Mouse (Mus musculus) forebrain, embryonic 16.5 days (tissue): Measurements from ENCODE around the gene Olfr1205. TPM values are rescaled to one million over a fixed set of nuclear protein-coding genes. Genes with fewer than 3 reads are reported as not detected.

Experiments used
- ATAC-seq: fragments of 200-750 bp; cut with Nextera tagmentation; 2 replicates; pipeline ENCODE4 v1.8.0; 2017; ENCODE audit warnings: mild to moderate bottlenecking, moderate library complexity
- H3K27ac ChIP-seq: fragments of 300-500 bp; sonication (generic); 2 replicates; pipeline ENCODE4 v1.5.1; 2014; ENCODE audit warnings: low read length, control low read depth
- H3K27me3 ChIP-seq: fragments of 300-500 bp; sonication (generic); replicated peaks from 2 replicates; pipeline ENCODE4 v1.6.1; 2014; ENCODE audit warnings: low read length; ENCODE audit not compliant: control insufficient read depth, insufficient read depth
- H3K36me3 ChIP-seq: fragments of 300-500 bp; sonication (generic); 2 replicates; pipeline ENCODE4 v1.6.1; 2014; ENCODE audit not compliant: control insufficient read depth, insufficient read depth
- H3K4me1 ChIP-seq: fragments of 300-500 bp; sonication (generic); replicated peaks from 2 replicates; pipeline ENCODE4 v1.6.1; 2014; ENCODE audit warnings: low read length; ENCODE audit not compliant: control insufficient read depth, insufficient read depth
- H3K4me2 ChIP-seq: fragments of 300-500 bp; sonication (generic); 2 replicates; pipeline ENCODE4 v1.6.1; 2014; ENCODE audit warnings: mild to moderate bottlenecking, low read length, control low read depth
- H3K4me3 ChIP-seq: fragments of 300-500 bp; sonication (generic); replicated peaks from 2 replicates; pipeline ENCODE4 v1.5.1; 2014; ENCODE audit warnings: mild to moderate bottlenecking, low read length, control low read depth
- H3K9ac ChIP-seq: fragments of 300-500 bp; sonication (generic); replicated peaks from 2 replicates; pipeline ENCODE4 v1.6.1; 2014; ENCODE audit warnings: low read depth, low read length, control low read depth
- H3K9me3 ChIP-seq: fragments of 300-500 bp; sonication (generic); 2 replicates; pipeline ENCODE4 v1.6.1; 2016; ENCODE audit warnings: low read length; ENCODE audit not compliant: control insufficient read depth
- WGBS: fragments of 180-500 bp; shearing (Covaris S2); extraction: QIAGEN DNeasy Blood & Tissue Kit; methylation state at CpG from one replicate; pipeline ENCODE4 v1.1.7; 2014; 5-methylcytosine and 5-hydroxymethylcytosine counted together
- polyA plus RNA-seq: library from polyadenylated mRNA; unstranded; fragments of >200 nt; fragmentation: Nextera tagmentation; extraction: Ambion mirVana; gene quantifications from 2 replicates; pipeline ENCODE4 v1.2.1, GENCODE M21; 2015

Gene Olfr1205
- polyA plus RNA-seq: not detected in 2 replicates

DNA sequence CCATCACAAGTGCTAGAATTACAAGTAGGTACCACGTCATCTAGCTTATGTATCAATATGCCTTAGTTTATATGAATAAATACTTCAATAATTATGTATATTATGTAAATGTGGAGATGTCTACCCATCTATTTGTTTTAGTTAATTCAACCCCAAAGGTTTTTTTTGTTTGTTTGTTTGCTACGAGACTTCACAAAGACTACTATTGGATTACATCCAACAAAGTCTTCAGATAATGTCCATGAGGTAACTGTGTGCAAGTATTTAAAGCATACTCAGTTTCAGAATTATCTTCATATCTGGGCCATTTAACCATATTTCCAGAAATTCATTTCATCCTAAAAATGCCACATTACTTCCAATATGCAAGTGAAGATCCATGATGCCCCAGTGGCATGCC, at the start of gene Olfr1205:
TSS of gene Olfr1205 (plus strand) at position 301 of the 400 bp plus-strand sequence.
- no peak within 1 kb of the TSS for H3K9ac ChIP-seq
- H3K36me3 ChIP-seq: no peaks in the 10 kb centered on the region
- H3K27me3 ChIP-seq: no peaks in the 10 kb centered on the region
- no peaks in the 10 kb centered on the region for H3K9me3 ChIP-seq
- WGBS: 94% methylated on average over 2 of the region's 2 CpGs
- no peak for ATAC-seq
- H3K4me2 ChIP-seq: no peak within 1 kb of the TSS
- H3K4me3 ChIP-seq: no peak within 1 kb of the TSS
- H3K27ac ChIP-seq: no peak within 1 kb of the TSS
- no peaks in the 10 kb centered on the region for H3K4me1 ChIP-seq

DNA sequence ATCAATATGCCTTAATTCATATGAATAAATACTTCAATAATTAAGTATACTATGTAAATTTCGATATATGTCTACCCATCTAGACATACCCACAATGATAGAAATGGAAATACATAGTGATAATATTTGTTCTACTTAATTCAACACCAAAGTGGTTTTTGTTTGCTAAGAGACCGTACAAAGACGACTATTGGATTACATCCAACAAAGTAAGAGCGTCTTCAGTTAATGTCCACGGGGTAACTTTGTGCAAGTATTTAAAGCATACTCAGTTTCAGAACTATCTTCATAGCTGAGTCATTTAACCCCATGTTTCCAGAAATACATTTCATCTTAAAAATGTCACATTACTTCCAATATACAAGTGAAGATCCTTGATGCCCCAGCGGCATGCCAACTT, 36.8 kb upstream of the Olfr1205 start, which contains the start of gene Olfr1201:
TSS of gene Olfr1201 (plus strand) at position 301 of the 400 bp plus-strand sequence.
- no peaks in the 10 kb centered on the region for H3K9me3 ChIP-seq
- no peak within 1 kb of the TSS for H3K4me3 ChIP-seq
- H3K27ac ChIP-seq: no peak within 1 kb of the TSS
- 90% methylated on average over 6 of the region's 6 CpGs for WGBS
- H3K27me3 ChIP-seq: no peaks in the 10 kb centered on the region
- no peaks in the 10 kb centered on the region for H3K36me3 ChIP-seq
- no peaks in the 10 kb centered on the region for H3K4me1 ChIP-seq
- no peak within 1 kb of the TSS for H3K9ac ChIP-seq
- ATAC-seq: no peak
- H3K4me2 ChIP-seq: no peak within 1 kb of the TSS

DNA sequence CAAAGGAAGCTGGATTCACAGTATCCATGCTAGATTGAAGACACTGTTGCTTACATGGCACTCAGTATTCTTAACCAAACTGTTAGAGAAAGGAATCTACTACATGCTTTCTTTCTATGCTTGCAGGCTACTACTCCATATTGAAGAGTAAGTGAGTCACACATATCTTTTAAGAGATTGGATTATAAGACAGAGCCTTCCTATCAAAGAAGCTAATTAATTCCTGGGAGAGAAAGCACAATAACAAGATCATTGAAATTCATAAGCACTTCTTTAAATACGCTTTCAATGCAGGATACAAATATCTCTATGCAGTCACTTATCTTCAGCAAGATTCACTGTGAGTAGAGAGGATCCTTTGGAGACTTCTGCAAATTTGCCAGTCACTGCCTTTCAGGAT, 15.3 kb upstream of the Olfr1205 start, which contains the start of gene Olfr1202:
TSS of gene Olfr1202 (plus strand) at position 301 of the 400 bp plus-strand sequence.
- no peaks in the 10 kb centered on the region for H3K9me3 ChIP-seq
- H3K4me1 ChIP-seq: no peaks in the 10 kb centered on the region
- no peaks in the 10 kb centered on the region for H3K36me3 ChIP-seq
- no peaks in the 10 kb centered on the region for H3K27me3 ChIP-seq
- no peak for ATAC-seq
- H3K27ac ChIP-seq: no peak within 1 kb of the TSS
- H3K9ac ChIP-seq: no peak within 1 kb of the TSS
- H3K4me2 ChIP-seq: no peak within 1 kb of the TSS
- no peak within 1 kb of the TSS for H3K4me3 ChIP-seq
- 84% methylated on average over 1 of the region's 1 CpGs for WGBS

DNA sequence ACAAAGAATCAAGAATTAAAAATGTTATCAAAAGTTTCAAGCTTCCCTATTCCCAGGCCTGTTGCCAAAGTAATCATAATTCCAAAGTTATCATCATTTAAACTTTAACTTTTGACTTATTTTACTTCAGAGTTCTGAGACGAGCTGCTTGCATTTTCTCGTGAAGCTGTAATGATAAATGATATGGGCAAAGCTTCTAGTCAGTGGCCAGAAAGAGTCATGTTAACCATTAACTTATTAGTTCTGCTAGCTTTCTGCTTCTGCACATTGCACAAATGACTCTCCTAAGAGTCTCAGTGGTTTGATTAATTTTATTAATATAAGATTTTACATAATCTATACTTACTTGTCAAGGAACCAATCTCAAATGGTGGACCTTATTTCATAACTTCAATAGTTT, 8.9 kb downstream of the Olfr1205 start:
- H3K36me3 ChIP-seq: no peaks in the 10 kb centered on the region
- no peaks in the 10 kb centered on the region for H3K27me3 ChIP-seq
- H3K4me2 ChIP-seq: no peak overlapping the region
- H3K27ac ChIP-seq: no peak overlapping the region
- H3K9ac ChIP-seq: no peak overlapping the region
- ATAC-seq: no peak
- H3K4me1 ChIP-seq: no peaks in the 10 kb centered on the region
- H3K9me3 ChIP-seq: no peaks in the 10 kb centered on the region
- WGBS: 90% methylated on average over 2 of the region's 2 CpGs
- H3K4me3 ChIP-seq: no peak overlapping the region

DNA sequence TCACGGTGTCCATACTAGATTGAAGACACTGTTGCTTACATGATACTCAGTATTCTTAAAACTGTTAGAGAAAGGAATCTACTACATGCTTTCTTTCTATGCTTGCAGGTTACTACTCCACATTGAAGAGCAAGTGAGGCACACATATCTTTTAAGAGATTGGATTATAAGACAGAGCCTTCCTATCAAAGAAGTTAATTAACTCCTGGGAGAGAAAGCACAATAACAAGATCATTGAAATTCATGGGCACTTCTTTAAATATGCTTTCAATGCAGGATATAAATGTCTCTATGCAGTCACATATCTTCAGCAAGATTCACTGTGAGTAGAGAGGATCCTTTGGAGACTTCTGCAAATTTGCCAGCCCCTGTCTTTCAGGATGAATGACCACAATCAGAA, 19.5 kb downstream of the Olfr1205 start, which contains the start of gene Olfr1204:
TSS of gene Olfr1204 (plus strand) at position 301 of the 400 bp plus-strand sequence.
- Histone ChIP-seq H3K9ac (no peak within 1 kb of the TSS), H3K27ac (no peak within 1 kb of the TSS), H3K36me3 (no peaks in the 10 kb centered on the region), H3K4me1 (no peaks in the 10 kb centered on the region), H3K9me3 (no peaks in the 10 kb centered on the region), H3K27me3 (no peaks in the 10 kb centered on the region), H3K4me3 (no peak within 1 kb of the TSS), H3K4me2 (no peak within 1 kb of the TSS)
- no peak for ATAC-seq
- 95% methylated on average over 1 of the region's 1 CpGs for WGBS

DNA sequence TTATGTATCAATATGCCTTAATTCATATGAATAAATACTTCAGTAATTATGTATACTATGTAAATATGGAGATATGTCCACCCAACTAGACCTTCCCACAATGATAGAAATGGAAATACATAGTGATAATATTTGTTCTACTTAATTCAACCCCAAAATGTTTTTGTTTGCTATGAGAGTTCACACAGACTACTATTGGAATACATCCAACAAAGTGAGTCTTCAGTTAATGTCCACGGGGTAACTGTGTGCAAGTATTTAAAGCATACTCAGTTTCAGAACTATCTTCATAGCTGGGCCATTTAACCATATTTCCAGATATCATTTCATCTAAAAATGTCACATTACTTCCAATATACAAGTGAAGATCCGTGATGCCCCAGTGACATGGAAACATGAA, 33.4 kb downstream of the Olfr1205 start, which contains the start of gene Olfr1206:
TSS of gene Olfr1206 (plus strand) at position 301 of the 400 bp plus-strand sequence.
- H3K9ac ChIP-seq: no peak within 1 kb of the TSS
- no peak for ATAC-seq
- H3K4me3 ChIP-seq: no peak within 1 kb of the TSS
- H3K27ac ChIP-seq: no peak within 1 kb of the TSS
- WGBS: 88% methylated on average over 2 of the region's 2 CpGs
- H3K9me3 ChIP-seq: no peaks in the 10 kb centered on the region
- H3K36me3 ChIP-seq: no peaks in the 10 kb centered on the region
- H3K4me1 ChIP-seq: no peaks in the 10 kb centered on the region
- no peaks in the 10 kb centered on the region for H3K27me3 ChIP-seq
- H3K4me2 ChIP-seq: no peak within 1 kb of the TSS

Other genes with a start within 250 kb of the Olfr1205 start
- gene Olfr1189, start 243.3 kb upstream of the Olfr1205 start, polyA plus RNA-seq: not detected in 2 replicates
- not detected in 2 replicates for gene Olfr1191-ps1, start 189.2 kb upstream of the Olfr1205 start, polyA plus RNA-seq
- not detected in 2 replicates for gene Olfr1192-ps1, start 181.2 kb upstream of the Olfr1205 start, polyA plus RNA-seq
- gene Olfr1193, start 154.1 kb upstream of the Olfr1205 start, polyA plus RNA-seq: not detected in 2 replicates
- not detected in 2 replicates for gene Olfr1195, start 140.6 kb upstream of the Olfr1205 start, polyA plus RNA-seq
- gene Olfr1196, start 125.1 kb upstream of the Olfr1205 start, polyA plus RNA-seq: not detected in 2 replicates
- gene Olfr1197, start 97.4 kb upstream of the Olfr1205 start, polyA plus RNA-seq: not detected in 2 replicates
- gene Olfr1198, start 78.4 kb upstream of the Olfr1205 start, polyA plus RNA-seq: not detected in 2 replicates
- not detected in 2 replicates for gene Olfr1199, start 69.3 kb upstream of the Olfr1205 start, polyA plus RNA-seq
- gene Olfr1200, start 59.2 kb upstream of the Olfr1205 start, polyA plus RNA-seq: not detected in 2 replicates
- not detected in 2 replicates for gene Olfr1201, start 36.7 kb upstream of the Olfr1205 start, polyA plus RNA-seq
- gene Olfr1202, start 15.2 kb upstream of the Olfr1205 start, polyA plus RNA-seq: not detected in 2 replicates
- not detected in 2 replicates for gene Olfr1204, start 19.6 kb downstream of the Olfr1205 start, polyA plus RNA-seq
- not detected in 2 replicates for gene Olfr1206, start 33.5 kb downstream of the Olfr1205 start, polyA plus RNA-seq
- not detected in 2 replicates for gene Olfr1208, start 72.6 kb downstream of the Olfr1205 start, polyA plus RNA-seq
- gene Olfr1209, start 85.4 kb downstream of the Olfr1205 start, polyA plus RNA-seq: not detected in 2 replicates
- not detected in 2 replicates for gene Olfr1211, start 108.4 kb downstream of the Olfr1205 start, polyA plus RNA-seq
- gene Olfr1212, start 124.2 kb downstream of the Olfr1205 start, polyA plus RNA-seq: not detected in 2 replicates
- gene Gm13762, start 150.5 kb downstream of the Olfr1205 start, polyA plus RNA-seq: not detected in 2 replicates
- not detected in 2 replicates for gene Olfr1214, start 162.9 kb downstream of the Olfr1205 start, polyA plus RNA-seq
- gene Olfr1215, start 177.2 kb downstream of the Olfr1205 start, polyA plus RNA-seq: not detected in 2 replicates
- gene Olfr1216, start 188.6 kb downstream of the Olfr1205 start, polyA plus RNA-seq: not detected in 2 replicates
- gene Olfr1217, start 202.3 kb downstream of the Olfr1205 start, polyA plus RNA-seq: not detected in 2 replicates
- gene Olfr1218, start 231.4 kb downstream of the Olfr1205 start, polyA plus RNA-seq: not detected in 2 replicates